Mouse (Mus musculus) midbrain, embryonic 13.5 days (tissue): ENCODE measurements around the gene Fpr-rs7. TPM values are rescaled to one million over a fixed set of nuclear protein-coding genes. Genes with fewer than 3 reads are reported as not detected.

Experiments used
- ATAC-seq: fragments of 200-750 bp; cut with Nextera tagmentation; 2 replicates; pipeline ENCODE4 v1.8.0; 2017; ENCODE audit warnings: mild to moderate bottlenecking, moderate TSS enrichment, moderate library complexity
- H3K27ac ChIP-seq: fragments of 300-500 bp; sonication (generic); 2 replicates; pipeline ENCODE4 v1.5.1; 2015; ENCODE audit warnings: inconsistent platforms, mild to moderate bottlenecking, moderate library complexity
- H3K27me3 ChIP-seq: fragments of 300-500 bp; sonication (generic); 2 replicates; pipeline ENCODE4 v1.6.1; 2015; ENCODE audit warnings: mild to moderate bottlenecking, inconsistent platforms
- H3K36me3 ChIP-seq: fragments of 300-500 bp; sonication (generic); 2 replicates; pipeline ENCODE4 v1.6.1; 2015; ENCODE audit warnings: mild to moderate bottlenecking, inconsistent platforms
- H3K4me1 ChIP-seq: fragments of 300-500 bp; sonication (generic); replicated peaks from 2 replicates; pipeline ENCODE4 v1.6.1; 2015; ENCODE audit warnings: inconsistent platforms
- H3K4me2 ChIP-seq: fragments of 300-500 bp; sonication (generic); replicated peaks from 2 replicates; pipeline ENCODE4 v1.6.1; 2015; ENCODE audit warnings: moderate library complexity, mild to moderate bottlenecking, inconsistent platforms
- H3K4me3 ChIP-seq: fragments of 300-500 bp; sonication (generic); replicated peaks from 2 replicates; pipeline ENCODE4 v1.5.1; 2015; ENCODE audit warnings: mild to moderate bottlenecking, inconsistent platforms
- H3K9ac ChIP-seq: fragments of 300-500 bp; sonication (generic); replicated peaks from 2 replicates; pipeline ENCODE4 v1.6.1; 2015; ENCODE audit warnings: mild to moderate bottlenecking, inconsistent platforms
- H3K9me3 ChIP-seq: fragments of 300-500 bp; sonication (generic); 2 replicates; pipeline ENCODE4 v1.6.1; 2016; ENCODE audit warnings: mild to moderate bottlenecking, inconsistent platforms
- WGBS: fragments of 180-500 bp; shearing (Covaris S2); methylation state at CpG from one replicate; pipeline ENCODE4 v1.1.7; 2015; 5-methylcytosine and 5-hydroxymethylcytosine counted together
- polyA plus RNA-seq: library from polyadenylated mRNA; unstranded; fragments of >200 nt; fragmentation: Nextera tagmentation; extraction: Ambion mirVana; gene quantifications from 2 replicates; pipeline ENCODE4 v1.2.1, GENCODE M21; 2015

Gene Fpr-rs7
- not detected in 2 replicates for polyA plus RNA-seq

DNA sequence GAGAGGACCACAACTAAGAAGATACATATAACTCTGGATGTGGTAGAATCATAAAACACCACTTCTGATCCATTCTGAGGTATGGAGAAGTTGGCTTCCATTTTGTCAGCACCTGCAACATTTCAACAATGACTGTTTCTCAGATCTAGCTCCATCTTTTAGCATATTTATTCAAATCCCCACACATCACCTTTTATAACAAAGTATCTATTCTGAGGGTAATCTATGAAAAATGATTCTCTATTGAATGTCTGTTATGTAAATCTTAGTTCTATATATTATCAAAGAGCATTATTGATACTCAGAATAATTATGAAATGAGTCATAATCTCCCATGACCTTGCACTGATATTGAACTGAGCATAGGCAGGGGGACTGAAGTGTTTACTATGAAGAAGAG is at the start of gene Fpr-rs7:
Fpr-rs7 (minus strand) TSS at position 101 of the 400 bp plus-strand sequence.
- Histone ChIP-seq H3K4me1 (no peaks in the 10 kb centered on the region), H3K36me3 (no peaks in the 10 kb centered on the region), H3K9ac (no peak within 1 kb of the TSS), H3K27ac (no peak within 1 kb of the TSS), H3K9me3 (peaks cover 11% of the 10 kb centered on the region; the same call in 1 of the 2 replicates), H3K4me3 (no peak within 1 kb of the TSS), H3K27me3 (no peaks in the 10 kb centered on the region), H3K4me2 (no peak within 1 kb of the TSS)
- ATAC-seq, result no peak

DNA sequence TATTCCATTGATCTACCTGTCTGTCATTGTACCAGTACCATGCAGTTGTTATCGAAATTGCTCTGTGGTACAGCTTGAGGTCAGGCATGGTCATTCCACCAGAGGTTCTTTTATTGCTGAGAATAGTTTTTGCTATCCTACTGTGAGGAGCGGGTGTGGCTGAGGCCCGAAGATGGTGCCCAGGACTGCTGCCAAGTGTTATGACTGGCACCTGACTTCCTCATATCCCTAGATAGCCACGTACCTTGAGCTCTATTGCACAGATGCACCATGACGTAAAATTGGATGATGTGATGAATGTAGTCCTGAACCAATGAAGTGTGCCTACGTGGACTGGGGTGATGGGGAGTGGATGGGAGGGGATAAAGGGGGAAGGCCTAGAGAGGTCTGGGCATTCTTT is 39.9 kb downstream of the Fpr-rs7 start:
- H3K36me3 ChIP-seq, result no peaks in the 10 kb centered on the region
- WGBS, result 83% methylated on average over 6 of the region's 6 CpGs
- ATAC-seq, result no peak
- H3K9ac ChIP-seq, result no peak overlapping the region
- H3K4me2 ChIP-seq, result no peak overlapping the region
- no peak overlapping the region for H3K27ac ChIP-seq
- no peaks in the 10 kb centered on the region for H3K4me1 ChIP-seq
- no peak overlapping the region for H3K4me3 ChIP-seq
- H3K27me3 ChIP-seq, result no peaks in the 10 kb centered on the region
- H3K9me3 ChIP-seq, result peaks cover 9% of the 10 kb centered on the region

DNA sequence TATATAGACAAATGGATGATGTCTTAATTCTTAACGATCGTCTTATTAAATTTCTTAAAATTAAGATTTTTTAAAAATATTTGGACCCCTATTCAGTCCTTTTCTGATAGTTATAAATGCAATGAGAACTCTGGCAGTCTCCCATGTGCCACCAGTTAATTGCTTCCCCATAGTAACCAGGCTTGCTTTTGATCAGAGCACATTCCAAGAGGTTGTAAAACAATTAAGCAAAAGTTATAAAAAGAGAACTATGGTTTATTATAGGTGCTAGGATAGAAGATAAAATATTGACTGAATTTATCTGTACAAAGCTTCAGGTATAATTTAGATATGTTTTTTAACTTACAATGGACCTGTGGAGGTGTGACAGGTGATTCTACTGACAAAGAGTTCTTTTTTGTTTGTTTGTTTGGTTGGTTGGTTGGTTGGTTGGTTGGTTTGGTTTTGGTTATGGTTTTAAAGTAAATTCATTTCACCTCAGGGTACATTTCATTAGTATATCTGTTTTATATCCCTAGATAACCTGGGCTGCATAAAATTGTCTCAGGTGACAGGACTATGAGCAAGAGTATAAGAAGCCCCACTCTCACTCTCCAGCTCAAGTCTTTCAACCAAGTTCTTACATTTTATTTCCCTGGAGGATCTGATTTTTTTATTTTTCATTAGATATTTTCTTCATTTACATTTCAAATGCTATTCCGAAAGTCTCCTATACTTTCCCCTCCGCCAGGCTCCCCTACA is 42.2 kb downstream of the Fpr-rs7 start:
- H3K27me3 ChIP-seq, result no peaks in the 10 kb centered on the region
- no peak overlapping the region for H3K4me3 ChIP-seq
- no peaks in the 10 kb centered on the region for H3K36me3 ChIP-seq
- H3K9me3 ChIP-seq, result no peaks in the 10 kb centered on the region; the same call in 1 of the 2 replicates
- 93% methylated on average over 4 of the region's 4 CpGs for WGBS
- no peak overlapping the region for H3K27ac ChIP-seq
- no peak for ATAC-seq
- no peaks in the 10 kb centered on the region for H3K4me1 ChIP-seq
- H3K9ac ChIP-seq, result no peak overlapping the region
- no peak overlapping the region for H3K4me2 ChIP-seq

Other genes with a start within 250 kb of the Fpr-rs7 start
- not detected in 2 replicates for gene Vmn2r104, start 65.9 kb downstream of the Fpr-rs7 start, polyA plus RNA-seq
- gene Fpr-rs6, start 68.9 kb upstream of the Fpr-rs7 start, polyA plus RNA-seq, result not detected in 2 replicates
- gene Vmn2r105, start 120.8 kb upstream of the Fpr-rs7 start, polyA plus RNA-seq, result not detected in 2 replicates
- not detected in 2 replicates for gene Vmn2r106, start 171.3 kb upstream of the Fpr-rs7 start, polyA plus RNA-seq
- not detected in 2 replicates for gene Vmn2r107, start 231.0 kb upstream of the Fpr-rs7 start, polyA plus RNA-seq